Mouse (Mus musculus): ENCODE results near the gene 2810004N23Rik. TPM values are rescaled to one million over a fixed set of nuclear protein-coding genes. Genes with fewer than 3 reads are reported as not detected.

The 2810004N23Rik gene
- polyA plus RNA-seq, 1 experiment from 2014 or later: 18.0 TPM

DNA sequence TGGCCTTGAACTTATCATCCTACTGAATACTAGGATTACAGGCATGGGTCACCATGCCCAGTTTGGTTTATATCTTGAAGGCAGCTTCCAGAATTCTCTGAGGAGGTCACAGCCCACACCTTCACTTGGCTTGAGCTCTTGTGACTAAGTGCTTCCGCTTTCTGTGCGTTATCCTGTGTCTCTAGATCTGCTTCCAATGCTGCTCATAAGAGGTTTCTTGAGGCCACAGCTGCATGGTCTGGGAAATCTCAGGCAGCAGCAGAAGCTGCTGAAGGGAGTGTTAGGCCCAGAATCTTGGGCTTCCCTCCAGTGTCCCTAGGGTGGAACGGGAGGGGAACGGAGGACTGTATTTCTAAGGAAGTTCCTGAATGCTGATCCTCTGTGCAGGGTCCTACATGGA, 49.6 kb downstream of the 2810004N23Rik start:
- no peaks in the 10 kb centered on the region for H3K36me3 ChIP-seq (ENCODE audit: insufficient read depth, low read length)
- H3K4me3 ChIP-seq (ENCODE audit: low read depth, low read length): no peak overlapping the region
- no peaks in the 10 kb centered on the region for H3K27me3 ChIP-seq (replicated peaks; ENCODE audit: insufficient read depth, low read length)
- H3K27ac ChIP-seq (ENCODE audit: low read length): no peak overlapping the region
- TF ChIP-seq EP300 (IDR thresholded peaks at IDR 0.05) (no peak), CTCF (IDR thresholded peaks at IDR 0.05) (no peak)
- ATAC-seq (peak; percentile 12; the same call in 1 of the 2 replicates), DNase-seq (ENCODE audit: low spot score) (no peak)
- no peak overlapping the region for H3K4me2 ChIP-seq (replicated peaks; ENCODE audit: low read depth, low read length)
- no peak overlapping the region for H3K9ac ChIP-seq (replicated peaks; ENCODE audit: low read depth)
- H3K4me1 ChIP-seq (ENCODE audit: insufficient read depth, low read depth, low read length): no peaks in the 10 kb centered on the region
- H3K9me3 ChIP-seq (ENCODE audit: low read length): 0 out of 2 replicates have a peak, but pooled peaks cover 7% of the 10 kb centered on the region
- 79% methylated on average over 4 of the region's 4 CpGs for WGBS

- no peak for ATAC-seq
- H3K9me3 ChIP-seq (ENCODE audit: low read length): no peaks in the 10 kb centered on the region
- no peaks in the 10 kb centered on the region for H3K36me3 ChIP-seq (ENCODE audit: insufficient read depth, low read length)
- WGBS: 41% methylated on average over 9 of the region's 9 CpGs
- no peak overlapping the region for H3K4me2 ChIP-seq (replicated peaks; ENCODE audit: low read depth, low read length)
- no peak overlapping the region for H3K27ac ChIP-seq (ENCODE audit: low read length)
- H3K4me1 ChIP-seq (ENCODE audit: insufficient read depth, low read depth, low read length): no peaks in the 10 kb centered on the region
- no peaks in the 10 kb centered on the region for H3K27me3 ChIP-seq (replicated peaks; ENCODE audit: insufficient read depth, low read length)
- peak; percentile 12 for DNase-seq (ENCODE audit: low spot score)
- H3K9ac ChIP-seq (replicated peaks; ENCODE audit: low read depth): no peak overlapping the region
- TF ChIP-seq CTCF (IDR thresholded peaks at IDR 0.05) (no peak), EP300 (IDR thresholded peaks at IDR 0.05) (no peak)
- no peak overlapping the region for H3K4me3 ChIP-seq (ENCODE audit: low read depth, low read length)
These were observed 52.1 kb downstream of the 2810004N23Rik start for GRCm38 (mm10) chr8:124810689-124811394.

DNA sequence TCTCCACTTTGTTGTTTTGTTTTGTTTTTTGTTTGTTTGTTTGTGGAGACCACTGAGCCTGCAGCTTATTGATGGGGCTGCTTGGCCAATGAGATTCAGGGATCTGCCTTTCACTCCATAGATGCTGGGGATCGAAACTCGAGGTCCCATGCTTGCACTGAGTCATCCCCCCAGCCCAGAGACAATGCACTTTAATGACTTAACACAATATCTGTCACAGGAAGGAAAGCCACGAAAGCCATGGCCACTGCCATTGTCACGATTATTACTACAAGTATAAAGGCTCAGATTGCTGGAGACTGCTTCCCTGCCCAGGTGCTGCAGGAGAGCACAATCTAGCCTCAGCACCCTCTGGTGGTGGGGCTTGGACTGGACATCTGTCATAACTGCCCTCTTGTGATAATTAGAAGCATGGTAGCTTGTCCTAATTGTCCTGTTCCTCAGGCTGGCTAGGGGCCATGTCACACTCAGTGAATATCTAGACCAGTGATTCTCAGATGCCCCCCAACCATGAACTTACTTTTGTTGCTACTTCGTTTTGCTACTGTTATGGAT, 52.8 kb downstream of the 2810004N23Rik start:
- H3K4me1 ChIP-seq (ENCODE audit: insufficient read depth, low read depth, low read length): no peaks in the 10 kb centered on the region
- H3K4me2 ChIP-seq (replicated peaks; ENCODE audit: low read depth, low read length): no peak overlapping the region
- H3K27ac ChIP-seq (ENCODE audit: low read length): no peak overlapping the region
- no peaks in the 10 kb centered on the region for H3K36me3 ChIP-seq (ENCODE audit: insufficient read depth, low read length)
- H3K4me3 ChIP-seq (ENCODE audit: low read depth, low read length): no peak overlapping the region
- DNase-seq (ENCODE audit: low spot score) (no peak), ATAC-seq (no peak)
- H3K9me3 ChIP-seq (ENCODE audit: low read length): no peaks in the 10 kb centered on the region
- TF ChIP-seq EP300 (IDR thresholded peaks at IDR 0.05) (no peak), CTCF (IDR thresholded peaks at IDR 0.05) (peak; percentile 50)
- H3K27me3 ChIP-seq (replicated peaks; ENCODE audit: insufficient read depth, low read length): no peaks in the 10 kb centered on the region
- WGBS: 55% methylated on average over 5 of the region's 5 CpGs
- H3K9ac ChIP-seq (replicated peaks; ENCODE audit: low read depth): no peak overlapping the region

DNA sequence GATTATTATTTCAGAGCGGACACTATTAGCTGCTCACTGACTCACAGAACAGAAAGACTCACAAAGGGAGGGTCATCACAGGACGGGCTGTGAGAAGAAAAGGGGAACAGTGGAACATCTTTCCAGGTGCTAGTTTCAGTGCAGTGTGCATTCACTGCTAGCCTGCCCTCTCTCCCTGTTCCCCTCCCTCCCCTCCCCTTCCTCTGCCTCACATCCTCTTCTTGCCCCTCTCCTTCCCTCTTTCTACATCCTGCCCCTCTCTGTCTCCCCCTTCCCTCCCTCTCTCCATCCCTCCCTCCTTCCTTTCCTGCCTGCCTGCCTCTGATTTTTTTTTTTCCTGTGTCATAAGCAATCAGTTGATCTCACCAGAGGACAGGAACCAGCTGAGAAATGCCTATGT, 53.5 kb downstream of the 2810004N23Rik start:
- Histone ChIP-seq H3K4me3 (ENCODE audit: low read depth, low read length) (no peak overlapping the region), H3K27ac (ENCODE audit: low read length) (no peak overlapping the region)
- no peak for ATAC-seq

GRCm38 (mm10) chr8:124805990-124806389, 56.9 kb downstream of the 2810004N23Rik start:
- H3K4me3 ChIP-seq (ENCODE audit: low read depth, low read length): no peak overlapping the region
- no peaks in the 10 kb centered on the region for H3K4me1 ChIP-seq (ENCODE audit: insufficient read depth, low read depth, low read length)
- no peak for TF ChIP-seq CTCF (IDR thresholded peaks at IDR 0.05)
- no peak for TF ChIP-seq EP300 (IDR thresholded peaks at IDR 0.05)
- no peak for ATAC-seq
- no peak overlapping the region for H3K4me2 ChIP-seq (replicated peaks; ENCODE audit: low read depth, low read length)
- H3K27ac ChIP-seq (ENCODE audit: low read length): no peak overlapping the region
- H3K9ac ChIP-seq (replicated peaks; ENCODE audit: low read depth): no peak overlapping the region
- 80% methylated on average over 4 of the region's 4 CpGs for WGBS
- H3K9me3 ChIP-seq (ENCODE audit: low read length): no peaks in the 10 kb centered on the region
- H3K27me3 ChIP-seq (replicated peaks; ENCODE audit: insufficient read depth, low read length): no peaks in the 10 kb centered on the region
- no peaks in the 10 kb centered on the region for H3K36me3 ChIP-seq (ENCODE audit: insufficient read depth, low read length)
- DNase-seq (ENCODE audit: low spot score): no peak

More for the DNA sequence above, 53.5 kb downstream of the 2810004N23Rik start:
- Histone ChIP-seq H3K9me3 (ENCODE audit: low read length) (no peaks in the 10 kb centered on the region), H3K4me2 (replicated peaks; ENCODE audit: low read depth, low read length) (no peak overlapping the region), H3K9ac (replicated peaks; ENCODE audit: low read depth) (no peak overlapping the region), H3K36me3 (ENCODE audit: insufficient read depth, low read length) (no peaks in the 10 kb centered on the region), H3K27me3 (replicated peaks; ENCODE audit: insufficient read depth, low read length) (no peaks in the 10 kb centered on the region), H3K4me1 (ENCODE audit: insufficient read depth, low read depth, low read length) (no peaks in the 10 kb centered on the region)
- WGBS: 34% methylated on average over 2 of the region's 2 CpGs
- TF ChIP-seq EP300 (IDR thresholded peaks at IDR 0.05) (no peak), CTCF (IDR thresholded peaks at IDR 0.05) (no peak)
- DNase-seq (ENCODE audit: low spot score): no peak

- Histone ChIP-seq H3K27me3 (replicated peaks; ENCODE audit: insufficient read depth, low read length) (no peaks in the 10 kb centered on the region), H3K27ac (ENCODE audit: low read length) (no peak overlapping the region), H3K9me3 (ENCODE audit: low read length) (no peaks in the 10 kb centered on the region), H3K9ac (replicated peaks; ENCODE audit: low read depth) (no peak overlapping the region), H3K4me3 (ENCODE audit: low read depth, low read length) (no peak overlapping the region), H3K4me2 (replicated peaks; ENCODE audit: low read depth, low read length) (no peak overlapping the region), H3K36me3 (ENCODE audit: insufficient read depth, low read length) (no peaks in the 10 kb centered on the region), H3K4me1 (ENCODE audit: insufficient read depth, low read depth, low read length) (no peaks in the 10 kb centered on the region)
- ATAC-seq (no peak), DNase-seq (ENCODE audit: low spot score) (no peak)
- no peak for TF ChIP-seq EP300 (IDR thresholded peaks at IDR 0.05)
- TF ChIP-seq CTCF (IDR thresholded peaks at IDR 0.05): no peak
- 51% methylated on average over 12 of the region's 12 CpGs for WGBS
These were observed 58.9 kb downstream of the 2810004N23Rik start for GRCm38 (mm10) chr8:124803824-124804702.

Measured in lung, postnatal 0 days (tissue).